Mouse (Mus musculus): ENCODE data around the gene Fam163a. TPM values are rescaled to one million over a fixed set of nuclear protein-coding genes. Genes with fewer than 3 reads are reported as not detected.
A peak's percentile ranks its signal among the peaks of the same experiment; 100 is the strongest.

The Fam163a gene
- polyA plus RNA-seq, 1 experiment from 2014 or later, result 0.31 TPM

GRCm38 (mm10) chr1:156221327-156221726 lies 16.5 kb upstream of the Fam163a start:
- Histone ChIP-seq H3K4me1 (0 out of 2 replicates have a peak, but pooled peaks cover 3% of the 10 kb centered on the region), H3K9ac (no peak overlapping the region), H3K4me3 (no peak overlapping the region), H3K27ac (no peak overlapping the region), H3K27me3 (no peaks in the 10 kb centered on the region), H3K36me3 (no peaks in the 10 kb centered on the region), H3K9me3 (no peaks in the 10 kb centered on the region), H3K4me2 (no peak overlapping the region)
- WGBS, result 41% methylated on average over 2 of the region's 2 CpGs
- no peak for ATAC-seq (ENCODE audit: insufficient number of reproducible peaks, insufficient read depth, low FRiP score, low TSS enrichment, low read depth)

- 87% methylated on average over 2 of the region's 2 CpGs for whole genome bisulfite sequencing
Measured at GRCm38 (mm10) chr1:156218573-156218972, 13.7 kb upstream of the Fam163a start.

GRCm38 (mm10) chr1:156217941-156218340 lies 13.1 kb upstream of the Fam163a start:
- no peak for ATAC-seq (ENCODE audit: insufficient number of reproducible peaks, insufficient read depth, low FRiP score, low TSS enrichment, low read depth)

More at GRCm38 (mm10) chr1:156218573-156218972, 13.7 kb upstream of the Fam163a start:
- Histone ChIP-seq H3K27me3 (no peaks in the 10 kb centered on the region), H3K9ac (no peak overlapping the region), H3K27ac (no peak overlapping the region), H3K4me3 (no peak overlapping the region), H3K9me3 (no peaks in the 10 kb centered on the region), H3K36me3 (no peaks in the 10 kb centered on the region), H3K4me1 (0 out of 2 replicates have a peak, but pooled peaks cover 3% of the 10 kb centered on the region), H3K4me2 (no peak overlapping the region)
- ATAC-seq (ENCODE audit: insufficient number of reproducible peaks, insufficient read depth, low FRiP score, low TSS enrichment, low read depth), result no peak

GRCm38 (mm10) chr1:156217393-156217792 lies 12.6 kb upstream of the Fam163a start:
- no peak overlapping the region for H3K4me2 ChIP-seq
- no peaks in the 10 kb centered on the region for H3K27me3 ChIP-seq
- no peak overlapping the region for H3K27ac ChIP-seq
- no peak overlapping the region for H3K9ac ChIP-seq
- no peaks in the 10 kb centered on the region for H3K36me3 ChIP-seq
- 35% methylated on average over 3 of the region's 3 CpGs for WGBS
- no peak overlapping the region for H3K4me3 ChIP-seq
- ATAC-seq (ENCODE audit: insufficient number of reproducible peaks, insufficient read depth, low FRiP score, low TSS enrichment, low read depth), result no peak
- H3K9me3 ChIP-seq, result no peaks in the 10 kb centered on the region
- no peaks in the 10 kb centered on the region for H3K4me1 ChIP-seq

More at GRCm38 (mm10) chr1:156217941-156218340, 13.1 kb upstream of the Fam163a start:
- Histone ChIP-seq H3K9me3 (no peaks in the 10 kb centered on the region), H3K4me3 (no peak overlapping the region), H3K4me1 (0 out of 2 replicates have a peak, but pooled peaks cover 3% of the 10 kb centered on the region), H3K4me2 (no peak overlapping the region), H3K36me3 (no peaks in the 10 kb centered on the region), H3K9ac (no peak overlapping the region), H3K27ac (no peak overlapping the region), H3K27me3 (no peaks in the 10 kb centered on the region)
- 80% methylated on average over 8 of the region's 8 CpGs for WGBS

GRCm38 (mm10) chr1:156216249-156216648 lies 11.4 kb upstream of the Fam163a start:
- Histone ChIP-seq H3K4me2 (no peak overlapping the region), H3K4me1 (no peaks in the 10 kb centered on the region), H3K9me3 (no peaks in the 10 kb centered on the region), H3K36me3 (no peaks in the 10 kb centered on the region), H3K4me3 (no peak overlapping the region), H3K9ac (no peak overlapping the region), H3K27ac (no peak overlapping the region), H3K27me3 (no peaks in the 10 kb centered on the region)
- WGBS, result 68% methylated on average over 4 of the region's 4 CpGs
- no peak for ATAC-seq (ENCODE audit: insufficient number of reproducible peaks, insufficient read depth, low FRiP score, low TSS enrichment, low read depth)

GRCm38 (mm10) chr1:156214651-156215050 lies 9.8 kb upstream of the Fam163a start:
- H3K9me3 ChIP-seq, result no peaks in the 10 kb centered on the region
- WGBS, result 78% methylated on average over 8 of the region's 8 CpGs

GRCm38 (mm10) chr1:156212923-156213322 lies 8.1 kb upstream of the Fam163a start:
- Histone ChIP-seq H3K4me1 (no peaks in the 10 kb centered on the region), H3K36me3 (no peaks in the 10 kb centered on the region), H3K4me3 (no peak overlapping the region), H3K27ac (no peak overlapping the region), H3K4me2 (no peak overlapping the region), H3K9me3 (no peaks in the 10 kb centered on the region), H3K9ac (no peak overlapping the region), H3K27me3 (no peaks in the 10 kb centered on the region; the same call in 1 of the 2 replicates)
- ATAC-seq (ENCODE audit: insufficient number of reproducible peaks, insufficient read depth, low FRiP score, low TSS enrichment, low read depth), result no peak
- WGBS, result 89% methylated on average over 5 of the region's 5 CpGs

More at GRCm38 (mm10) chr1:156214651-156215050, 9.8 kb upstream of the Fam163a start:
- Histone ChIP-seq H3K4me2 (no peak overlapping the region), H3K4me1 (no peaks in the 10 kb centered on the region), H3K9ac (no peak overlapping the region), H3K36me3 (no peaks in the 10 kb centered on the region), H3K27me3 (no peaks in the 10 kb centered on the region), H3K27ac (no peak overlapping the region), H3K4me3 (no peak overlapping the region)
- ATAC-seq (ENCODE audit: insufficient number of reproducible peaks, insufficient read depth, low FRiP score, low TSS enrichment, low read depth), result no peak

- no peak for ATAC-seq (ENCODE audit: insufficient number of reproducible peaks, insufficient read depth, low FRiP score, low TSS enrichment, low read depth)
- no peak overlapping the region for H3K4me3 ChIP-seq
- H3K9ac ChIP-seq, result no peak overlapping the region
- no peak overlapping the region for H3K27ac ChIP-seq
- no peaks in the 10 kb centered on the region for H3K9me3 ChIP-seq
- peaks cover 9% of the 10 kb centered on the region for H3K27me3 ChIP-seq
- H3K4me1 ChIP-seq, result no peaks in the 10 kb centered on the region
- WGBS, result 53% methylated on average over 6 of the region's 6 CpGs
- H3K36me3 ChIP-seq, result no peaks in the 10 kb centered on the region
- H3K4me2 ChIP-seq, result no peak overlapping the region
Measured at GRCm38 (mm10) chr1:156211809-156212317, 7.0 kb upstream of the Fam163a start.

- H3K27ac ChIP-seq, result no peak overlapping the region
- no peaks in the 10 kb centered on the region for H3K36me3 ChIP-seq
- WGBS, result 14% methylated on average over 10 of the region's 10 CpGs
- peak overlapping the region; percentile 68 for H3K9ac ChIP-seq
- peak overlapping the region; percentile 49 for H3K4me3 ChIP-seq
- no peaks in the 10 kb centered on the region for H3K9me3 ChIP-seq
- peaks cover 23% of the 10 kb centered on the region for H3K4me1 ChIP-seq
- H3K27me3 ChIP-seq, result peaks cover 64% of the 10 kb centered on the region
- ATAC-seq (ENCODE audit: insufficient number of reproducible peaks, insufficient read depth, low FRiP score, low TSS enrichment, low read depth), result no peak
- peak overlapping the region; percentile 87 for H3K4me2 ChIP-seq
Measured at GRCm38 (mm10) chr1:156205164-156205563, 338 bp upstream of the Fam163a start.

- ATAC-seq (ENCODE audit: insufficient number of reproducible peaks, insufficient read depth, low FRiP score, low TSS enrichment, low read depth), result no peak
- peak overlapping the region; percentile 49 for H3K4me3 ChIP-seq
- peak overlapping the region; percentile 68 for H3K9ac ChIP-seq
- H3K36me3 ChIP-seq, result no peaks in the 10 kb centered on the region
- H3K4me1 ChIP-seq, result peaks cover 23% of the 10 kb centered on the region
- no peaks in the 10 kb centered on the region for H3K9me3 ChIP-seq
- H3K27ac ChIP-seq, result no peak overlapping the region
- WGBS, result 2% methylated on average over 18 of the region's 18 CpGs
- peaks cover 64% of the 10 kb centered on the region for H3K27me3 ChIP-seq
- H3K4me2 ChIP-seq, result peak overlapping the region; percentile 87
Measured at GRCm38 (mm10) chr1:156203961-156204655, 718 bp downstream of the Fam163a start.

- Histone ChIP-seq H3K4me2 (no peak overlapping the region), H3K27ac (no peak overlapping the region), H3K9ac (no peak overlapping the region), H3K4me1 (peaks cover 23% of the 10 kb centered on the region), H3K4me3 (no peak overlapping the region), H3K36me3 (no peaks in the 10 kb centered on the region), H3K9me3 (no peaks in the 10 kb centered on the region), H3K27me3 (peaks cover 63% of the 10 kb centered on the region)
- ATAC-seq (ENCODE audit: insufficient number of reproducible peaks, insufficient read depth, low FRiP score, low TSS enrichment, low read depth), result no peak
- WGBS, result 25% methylated on average over 3 of the region's 3 CpGs
Measured at GRCm38 (mm10) chr1:156202661-156203060, 2.2 kb downstream of the Fam163a start.

GRCm38 (mm10) chr1:156201069-156201468 lies 3.8 kb downstream of the Fam163a start:
- H3K4me2 ChIP-seq, result no peak overlapping the region
- H3K9me3 ChIP-seq, result no peaks in the 10 kb centered on the region
- ATAC-seq (ENCODE audit: insufficient number of reproducible peaks, insufficient read depth, low FRiP score, low TSS enrichment, low read depth), result no peak
- peaks cover 47% of the 10 kb centered on the region for H3K27me3 ChIP-seq
- H3K9ac ChIP-seq, result no peak overlapping the region
- peaks cover 23% of the 10 kb centered on the region for H3K4me1 ChIP-seq
- WGBS, result 87% methylated on average over 3 of the region's 3 CpGs
- H3K36me3 ChIP-seq, result no peaks in the 10 kb centered on the region
- no peak overlapping the region for H3K27ac ChIP-seq
- no peak overlapping the region for H3K4me3 ChIP-seq

Measured in embryonic facial prominence, embryonic 13.5 days (tissue).